Mouse (Mus musculus) intestine, embryonic 15.5 days (tissue): ENCODE data around the gene Gm9046. TPM values are rescaled to one million over a fixed set of nuclear protein-coding genes. Genes with fewer than 3 reads are reported as not detected.
A peak's percentile ranks its signal among the peaks of the same experiment; 100 is the strongest.
"Not testable (repeated sequence)": the region's sequence is repeated elsewhere in the genome, so short reads cannot be mapped to it uniquely, and the experiment has no call there.

Source experiments
- ATAC-seq: fragments of 200-750 bp; cut with Nextera tagmentation; 2 replicates; pipeline ENCODE4 v1.8.0; 2017; ENCODE audit warnings: moderate TSS enrichment, moderate library complexity
- H3K27ac ChIP-seq: fragments of 300-500 bp; sonication (generic); 2 replicates; pipeline ENCODE4 v1.5.1; 2015; ENCODE audit warnings: mild to moderate bottlenecking, inconsistent platforms
- H3K27me3 ChIP-seq: fragments of 300-500 bp; sonication (generic); replicated peaks from 2 replicates; pipeline ENCODE4 v1.6.1; 2015; ENCODE audit warnings: inconsistent platforms
- H3K36me3 ChIP-seq: fragments of 300-500 bp; sonication (generic); 2 replicates; pipeline ENCODE4 v1.6.1; 2015; ENCODE audit warnings: inconsistent platforms
- H3K4me1 ChIP-seq: fragments of 300-500 bp; sonication (generic); replicated peaks from 2 replicates; pipeline ENCODE4 v1.6.1; 2015; ENCODE audit warnings: inconsistent platforms
- H3K4me2 ChIP-seq: fragments of 300-500 bp; sonication (generic); replicated peaks from 2 replicates; pipeline ENCODE4 v1.6.1; 2015; ENCODE audit warnings: mild to moderate bottlenecking, inconsistent platforms
- H3K4me3 ChIP-seq: fragments of 300-500 bp; sonication (generic); replicated peaks from 2 replicates; pipeline ENCODE4 v1.5.1; 2015; ENCODE audit warnings: inconsistent platforms
- H3K9ac ChIP-seq: fragments of 300-500 bp; sonication (generic); 2 replicates; pipeline ENCODE4 v1.6.1; 2015; ENCODE audit warnings: inconsistent platforms
- H3K9me3 ChIP-seq: fragments of 300-500 bp; sonication (generic); 2 replicates; pipeline ENCODE4 v1.6.1; 2016; ENCODE audit warnings: inconsistent platforms
- WGBS: fragments of 180-500 bp; shearing (Covaris S2); methylation state at CpG from one replicate; pipeline ENCODE4 v1.1.7; 2015; 5-methylcytosine and 5-hydroxymethylcytosine counted together
- polyA plus RNA-seq: library from polyadenylated mRNA; unstranded; fragments of >200 nt; fragmentation: Nextera tagmentation; extraction: Ambion mirVana; gene quantifications from 2 replicates; pipeline ENCODE4 v1.2.1, GENCODE M21; 2015

Gm9046 gene
- not detected in 2 replicates for polyA plus RNA-seq

- not testable (repeated sequence) for H3K27me3 ChIP-seq, H3K4me2 ChIP-seq, H3K4me1 ChIP-seq, H3K9me3 ChIP-seq, H3K27ac ChIP-seq, ATAC-seq, H3K4me3 ChIP-seq, H3K9ac ChIP-seq, H3K36me3 ChIP-seq
- WGBS: no CpG with 5 or more reads among the region's 14 CpGs
Observed at GRCm38 (mm10) chr10:118343155-118343554, at the start of gene Gm9046. Gene Gm9046, minus strand, starts transcription at chr10:118343255.

GRCm38 (mm10) chr10:118370443-118370842, 27.4 kb upstream of the Gm9046 start:
- ATAC-seq: peak; percentile 86
- H3K9ac ChIP-seq: no peak overlapping the region
- H3K4me3 ChIP-seq: no peak overlapping the region
- H3K27ac ChIP-seq: no peak overlapping the region
- WGBS: 4% methylated on average over 10 of the region's 10 CpGs
- H3K36me3 ChIP-seq: no peaks in the 10 kb centered on the region
- H3K4me2 ChIP-seq: peak overlapping the region; percentile 42
- H3K4me1 ChIP-seq: no peaks in the 10 kb centered on the region
- no peaks in the 10 kb centered on the region for H3K9me3 ChIP-seq
- no peaks in the 10 kb centered on the region for H3K27me3 ChIP-seq

- Histone ChIP-seq H3K27ac (no peak overlapping the region), H3K27me3 (no peaks in the 10 kb centered on the region), H3K4me3 (no peak overlapping the region), H3K9me3 (no peaks in the 10 kb centered on the region), H3K4me1 (no peaks in the 10 kb centered on the region), H3K9ac (no peak overlapping the region), H3K4me2 (no peak overlapping the region), H3K36me3 (no peaks in the 10 kb centered on the region)
- WGBS: 93% methylated on average over 9 of the region's 9 CpGs
- no peak for ATAC-seq
Observed at GRCm38 (mm10) chr10:118369518-118369917, 26.5 kb upstream of the Gm9046 start.

DNA sequence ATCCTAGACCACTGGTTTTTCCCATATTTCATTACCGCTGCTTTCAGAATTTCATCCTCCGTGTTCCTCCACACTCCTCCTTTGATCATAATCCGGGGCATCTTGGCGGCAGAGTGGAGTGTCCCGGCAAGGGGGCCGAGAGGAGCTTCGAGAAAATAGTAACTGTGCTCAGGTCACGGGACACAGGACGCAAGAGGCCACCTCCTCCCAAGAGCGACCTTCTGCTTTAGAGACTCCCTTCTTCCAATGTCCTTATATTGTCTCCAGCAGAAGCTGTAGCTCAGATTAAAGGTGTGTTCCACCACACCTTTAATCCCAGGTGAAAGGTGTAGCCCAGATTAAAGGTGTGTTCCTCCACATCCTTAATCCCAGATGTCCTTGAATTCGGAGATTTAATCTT, 10.9 kb upstream of the Gm9046 start, which contains the start of gene Gm9049:
Gene Gm9049, minus strand, starts transcription at position 101 of the 400 bp plus-strand sequence.
- H3K27me3 ChIP-seq, H3K36me3 ChIP-seq, H3K4me3 ChIP-seq, H3K9me3 ChIP-seq, H3K4me2 ChIP-seq, H3K9ac ChIP-seq, ATAC-seq, H3K4me1 ChIP-seq, H3K27ac ChIP-seq: not testable (repeated sequence)
- WGBS: 88% methylated on average over 1 of the region's 11 CpGs

- H3K4me2 ChIP-seq, H3K27ac ChIP-seq, H3K9me3 ChIP-seq, H3K9ac ChIP-seq, H3K4me1 ChIP-seq, H3K27me3 ChIP-seq, ATAC-seq, H3K36me3 ChIP-seq, H3K4me3 ChIP-seq: not testable (repeated sequence)
- WGBS: 80% methylated on average over 1 of the region's 14 CpGs
Observed at GRCm38 (mm10) chr10:118348579-118348978, 5.5 kb upstream of the Gm9046 start, which contains the start of gene Gm9048. Gene Gm9048, minus strand, starts transcription at chr10:118348679.

- not testable (repeated sequence) for H3K27ac ChIP-seq, H3K4me2 ChIP-seq, H3K4me3 ChIP-seq, H3K36me3 ChIP-seq, H3K9me3 ChIP-seq, H3K27me3 ChIP-seq, H3K4me1 ChIP-seq, ATAC-seq, H3K9ac ChIP-seq
- no CpG with 5 or more reads among the region's 14 CpGs for WGBS
Observed at GRCm38 (mm10) chr10:118337731-118338130, 5.3 kb downstream of the Gm9046 start, which contains the start of gene Gm9045. Gene Gm9045, minus strand, starts transcription at chr10:118337831.

DNA sequence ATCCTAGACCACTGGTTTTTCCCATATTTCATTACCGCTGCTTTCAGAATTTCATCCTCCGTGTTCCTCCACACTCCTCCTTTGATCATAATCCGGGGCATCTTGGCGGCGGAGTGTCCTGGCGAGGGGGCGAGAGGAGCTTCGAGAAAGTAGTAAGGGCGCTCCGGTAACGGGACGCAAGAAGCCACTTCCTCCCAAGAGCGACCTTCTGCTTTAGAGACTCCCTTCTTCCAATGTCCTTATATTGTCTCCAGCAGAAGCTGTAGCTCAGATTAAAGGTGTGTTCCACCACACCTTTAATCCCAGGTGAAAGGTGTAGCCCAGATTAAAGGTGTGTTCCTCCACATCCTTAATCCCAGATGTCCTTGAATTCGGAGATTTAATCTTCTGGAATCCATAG, 10.7 kb downstream of the Gm9046 start, which contains the start of gene Gm9044:
Gene Gm9044, minus strand, starts transcription at position 101 of the 400 bp plus-strand sequence.
- H3K9ac ChIP-seq, H3K4me1 ChIP-seq, H3K27ac ChIP-seq, H3K27me3 ChIP-seq, H3K4me3 ChIP-seq, H3K36me3 ChIP-seq, H3K9me3 ChIP-seq, H3K4me2 ChIP-seq, ATAC-seq: not testable (repeated sequence)
- WGBS: no CpG with 5 or more reads among the region's 14 CpGs

DNA sequence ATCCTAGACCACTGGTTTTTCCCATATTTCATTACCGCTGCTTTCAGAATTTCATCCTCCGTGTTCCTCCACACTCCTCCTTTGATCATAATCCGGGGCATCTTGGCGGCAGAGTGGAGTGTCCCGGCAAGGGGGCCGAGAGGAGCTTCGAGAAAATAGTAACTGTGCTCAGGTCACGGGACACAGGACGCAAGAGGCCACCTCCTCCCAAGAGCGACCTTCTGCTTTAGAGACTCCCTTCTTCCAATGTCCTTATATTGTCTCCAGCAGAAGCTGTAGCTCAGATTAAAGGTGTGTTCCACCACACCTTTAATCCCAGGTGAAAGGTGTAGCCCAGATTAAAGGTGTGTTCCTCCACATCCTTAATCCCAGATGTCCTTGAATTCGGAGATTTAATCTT, 16.2 kb downstream of the Gm9046 start, which contains the start of gene Gm9040:
Gene Gm9040, minus strand, starts transcription at position 101 of the 400 bp plus-strand sequence.
- H3K36me3 ChIP-seq, H3K4me3 ChIP-seq, H3K27me3 ChIP-seq, H3K4me2 ChIP-seq, H3K9ac ChIP-seq, H3K9me3 ChIP-seq, ATAC-seq, H3K4me1 ChIP-seq, H3K27ac ChIP-seq: not testable (repeated sequence)
- WGBS: no CpG with 5 or more reads among the region's 11 CpGs

GRCm38 (mm10) chr10:118319024-118319423, 24.0 kb downstream of the Gm9046 start:
- WGBS: 79% methylated on average over 8 of the region's 8 CpGs
- Histone ChIP-seq H3K27ac (no peak overlapping the region), H3K9ac (no peak overlapping the region), H3K4me1 (no peaks in the 10 kb centered on the region), H3K27me3 (no peaks in the 10 kb centered on the region), H3K9me3 (no peaks in the 10 kb centered on the region), H3K36me3 (no peaks in the 10 kb centered on the region), H3K4me2 (no peak overlapping the region), H3K4me3 (no peak overlapping the region)
- ATAC-seq: no peak

DNA sequence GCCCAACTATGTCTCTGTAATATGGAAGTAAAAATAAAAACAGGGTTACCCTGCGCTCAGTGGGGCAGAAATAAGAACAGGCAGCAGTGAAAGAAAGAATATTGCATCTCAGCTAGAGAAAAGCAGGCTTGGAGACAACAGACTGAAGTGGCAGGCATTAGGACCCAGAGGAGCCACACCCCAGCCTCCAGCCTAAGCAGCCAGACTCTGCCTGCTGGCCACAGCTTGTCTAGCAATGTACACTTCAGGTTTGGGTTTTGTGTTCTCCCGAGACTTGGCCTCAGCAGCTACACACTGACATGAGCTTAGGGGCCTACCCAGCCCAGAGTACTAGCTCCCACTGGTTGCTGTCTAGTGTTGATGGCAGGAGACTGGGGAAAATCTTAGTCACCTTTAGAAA, 40.9 kb downstream of the Gm9046 start:
- WGBS: 44% methylated on average over 2 of the region's 2 CpGs
- not testable (repeated sequence) for H3K36me3 ChIP-seq, H3K27ac ChIP-seq, H3K4me2 ChIP-seq, H3K4me3 ChIP-seq, H3K4me1 ChIP-seq, H3K9ac ChIP-seq, H3K9me3 ChIP-seq, H3K27me3 ChIP-seq, ATAC-seq

DNA sequence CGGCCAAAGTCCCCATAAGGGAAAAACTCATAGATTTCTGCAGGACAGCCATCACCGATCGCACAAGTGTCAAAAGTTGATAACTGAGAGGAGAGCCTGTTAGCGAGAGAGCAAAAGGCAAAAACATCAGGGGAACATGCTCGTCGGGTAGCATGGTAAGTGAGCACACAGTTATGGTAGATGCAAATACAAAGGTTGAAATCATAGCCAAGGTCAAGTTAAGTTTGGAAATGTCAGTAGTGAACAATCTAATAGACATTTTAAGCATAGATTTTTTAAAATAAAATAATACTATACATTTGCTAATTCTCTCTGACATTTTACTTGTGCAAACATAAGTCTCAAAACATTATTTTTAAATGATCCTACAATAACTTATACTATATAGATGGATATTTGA, 48.1 kb downstream of the Gm9046 start, which contains the start of gene Iltifb:
Gene Iltifb, minus strand, starts transcription at position 101 of the 400 bp plus-strand sequence.
- 89% methylated on average over 6 of the region's 6 CpGs for WGBS
- no peak within 1 kb of the TSS for H3K4me2 ChIP-seq
- ATAC-seq: no peak
- H3K9me3 ChIP-seq: no peaks in the 10 kb centered on the region
- no peaks in the 10 kb centered on the region for H3K27me3 ChIP-seq
- H3K9ac ChIP-seq: no peak within 1 kb of the TSS
- H3K4me1 ChIP-seq: no peaks in the 10 kb centered on the region
- no peak within 1 kb of the TSS for H3K4me3 ChIP-seq
- H3K27ac ChIP-seq: no peak within 1 kb of the TSS
- no peaks in the 10 kb centered on the region for H3K36me3 ChIP-seq
